Mouse (Mus musculus): ENCODE results near the gene Slc35d1. TPM values are rescaled to one million over a fixed set of nuclear protein-coding genes. Genes with fewer than 3 reads are reported as not detected.
A peak's percentile ranks its signal among the peaks of the same experiment; 100 is the strongest.

Slc35d1 gene
- total RNA-seq (2017): 3.2 and 8.6 TPM in 2 replicates

GRCm38 (mm10) chr4:103214925-103215820, at the start of gene Slc35d1:
TSS of gene Slc35d1 (minus strand) at chr4:103215164.
- ATAC-seq (replicated peaks; ENCODE audit: low read depth, poor library complexity, severe bottlenecking): peak; percentile 91

GRCm38 (mm10) chr4:103263812-103264396, 48.9 kb upstream of the Slc35d1 start:
- ATAC-seq (replicated peaks; ENCODE audit: low read depth, poor library complexity, severe bottlenecking): no peak

- ATAC-seq (replicated peaks; ENCODE audit: low read depth, poor library complexity, severe bottlenecking): no peak
Observed at GRCm38 (mm10) chr4:103263378-103263777, 48.4 kb upstream of the Slc35d1 start.

- no peak for ATAC-seq (replicated peaks; ENCODE audit: low read depth, poor library complexity, severe bottlenecking)
Observed at GRCm38 (mm10) chr4:103258817-103259216, 43.9 kb upstream of the Slc35d1 start.

GRCm38 (mm10) chr4:103253846-103254245, 38.9 kb upstream of the Slc35d1 start:
- ATAC-seq (replicated peaks; ENCODE audit: low read depth, poor library complexity, severe bottlenecking): no peak; the same call in 1 of the 2 replicates

GRCm38 (mm10) chr4:103249436-103250085, 34.6 kb upstream of the Slc35d1 start:
- ATAC-seq (replicated peaks; ENCODE audit: low read depth, poor library complexity, severe bottlenecking): no peak

- ATAC-seq (replicated peaks; ENCODE audit: low read depth, poor library complexity, severe bottlenecking): no peak
Observed at GRCm38 (mm10) chr4:103247813-103248212, 32.8 kb upstream of the Slc35d1 start.

GRCm38 (mm10) chr4:103247249-103247648, 32.3 kb upstream of the Slc35d1 start:
- no peak for ATAC-seq (replicated peaks; ENCODE audit: low read depth, poor library complexity, severe bottlenecking)

- no peak for ATAC-seq (replicated peaks; ENCODE audit: low read depth, poor library complexity, severe bottlenecking)
Observed at GRCm38 (mm10) chr4:103232156-103232555, 17.2 kb upstream of the Slc35d1 start.

GRCm38 (mm10) chr4:103222854-103223253, 7.9 kb upstream of the Slc35d1 start:
- ATAC-seq (replicated peaks; ENCODE audit: low read depth, poor library complexity, severe bottlenecking): no peak

- ATAC-seq (replicated peaks; ENCODE audit: low read depth, poor library complexity, severe bottlenecking): peak; percentile 56; the same call in 1 of the 2 replicates
Observed at GRCm38 (mm10) chr4:103221789-103222188, 6.8 kb upstream of the Slc35d1 start.

- no peak for ATAC-seq (replicated peaks; ENCODE audit: low read depth, poor library complexity, severe bottlenecking)
Observed at GRCm38 (mm10) chr4:103219011-103219410, 4.0 kb upstream of the Slc35d1 start.

GRCm38 (mm10) chr4:103216046-103216445, 1.1 kb upstream of the Slc35d1 start:
- ATAC-seq (replicated peaks; ENCODE audit: low read depth, poor library complexity, severe bottlenecking): no peak

GRCm38 (mm10) chr4:103214498-103214924, 453 bp downstream of the Slc35d1 start:
- ATAC-seq (replicated peaks; ENCODE audit: low read depth, poor library complexity, severe bottlenecking): peak; percentile 66

GRCm38 (mm10) chr4:103213859-103214497, 986 bp downstream of the Slc35d1 start:
- ATAC-seq (replicated peaks; ENCODE audit: low read depth, poor library complexity, severe bottlenecking): no peak

GRCm38 (mm10) chr4:103208553-103208952, 6.4 kb downstream of the Slc35d1 start:
- peak; percentile 52; the same call in 1 of the 2 replicates for ATAC-seq (replicated peaks; ENCODE audit: low read depth, poor library complexity, severe bottlenecking)

GRCm38 (mm10) chr4:103203646-103204045, 11.3 kb downstream of the Slc35d1 start:
- no peak for ATAC-seq (replicated peaks; ENCODE audit: low read depth, poor library complexity, severe bottlenecking)

GRCm38 (mm10) chr4:103200046-103200445, 14.9 kb downstream of the Slc35d1 start:
- ATAC-seq (replicated peaks; ENCODE audit: low read depth, poor library complexity, severe bottlenecking): no peak

GRCm38 (mm10) chr4:103199086-103199485, 15.9 kb downstream of the Slc35d1 start:
- no peak for ATAC-seq (replicated peaks; ENCODE audit: low read depth, poor library complexity, severe bottlenecking)

GRCm38 (mm10) chr4:103197401-103197800, 17.6 kb downstream of the Slc35d1 start:
- ATAC-seq (replicated peaks; ENCODE audit: low read depth, poor library complexity, severe bottlenecking): 0 out of 2 replicates have a peak, but pooled peaks have one; percentile 37
